Mouse (Mus musculus) ES-E14 (cell line): ENCODE results near the gene Phykpl.

Experiments
- CHD2 ChIP-seq: IDR thresholded peaks from 2 replicates; pipeline ENCODE4 v1.6.1; 2014; ENCODE audit warnings: mild to moderate bottlenecking, low read depth, low read length, inconsistent platforms
- HCFC1 ChIP-seq: IDR thresholded peaks from 2 replicates; pipeline ENCODE4 v1.6.1; 2012; ENCODE audit warnings: low read length, inconsistent platforms, borderline replicate concordance; ENCODE audit not compliant: insufficient read depth
- MAFK ChIP-seq: IDR thresholded peaks from 2 replicates; pipeline ENCODE4 v1.6.1; 2014; ENCODE audit warnings: mild to moderate bottlenecking, low read depth, low read length, inconsistent platforms; ENCODE audit not compliant: insufficient read depth
- ZC3H11A ChIP-seq: IDR thresholded peaks from 2 replicates; pipeline ENCODE4 v1.6.1; 2012; ENCODE audit warnings: low read depth, mild to moderate bottlenecking, inconsistent platforms, low read length, borderline replicate concordance

- no peak for TF ChIP-seq HCFC1
- no peak for TF ChIP-seq CHD2
- TF ChIP-seq ZC3H11A = no peak
- no peak for TF ChIP-seq MAFK
These were observed 61.7 kb downstream of the Phykpl start for GRCm38 (mm10) chr11:51646245-51646644.
